Mouse (Mus musculus): ENCODE results near the gene Gm20388.

DNA sequence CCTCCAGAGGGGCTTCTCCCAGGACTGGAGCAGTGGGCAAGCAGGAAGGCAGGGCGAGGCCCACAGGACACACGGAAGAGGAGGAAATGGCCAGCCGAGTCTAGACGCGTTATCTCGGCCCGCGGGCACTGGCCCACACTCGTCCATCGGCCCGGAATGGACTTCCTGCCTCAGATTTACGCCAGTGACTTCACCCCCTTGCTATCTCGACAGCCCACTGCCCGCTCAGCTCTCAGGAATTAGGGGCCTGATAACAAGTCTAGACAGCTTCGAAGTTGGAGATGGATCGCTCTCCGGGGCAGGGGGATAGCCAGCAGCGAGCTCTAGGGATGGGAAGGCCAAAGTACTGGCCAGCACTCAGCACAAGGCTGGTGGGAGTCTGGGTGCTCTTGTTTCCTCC lies 1405.4 kb downstream of the Gm20388 start:
- TF ChIP-seq CTCF (IDR thresholded peaks at IDR 0.05; ENCODE audit: control insufficient read depth, insufficient read depth, low read length), result no peak
- TF ChIP-seq POLR2A (IDR thresholded peaks at IDR 0.05; ENCODE audit: borderline replicate concordance, control insufficient read depth, low read depth, low read length), result no peak

Data from bone marrow, adult 2 months (tissue).